Mouse (Mus musculus) layer of hippocampus, adult 9-11 months (tissue): Measurements from ENCODE around the gene Cnnm2.
"Not testable (repeated sequence)": the region's sequence is repeated elsewhere in the genome, so short reads cannot be mapped to it uniquely, and the experiment has no call there.

ENCODE experiments used
- DNase-seq: peaks from one replicate; pipeline ENCODE4 v3.0.0; 2022

Gene Cnnm2

DNA sequence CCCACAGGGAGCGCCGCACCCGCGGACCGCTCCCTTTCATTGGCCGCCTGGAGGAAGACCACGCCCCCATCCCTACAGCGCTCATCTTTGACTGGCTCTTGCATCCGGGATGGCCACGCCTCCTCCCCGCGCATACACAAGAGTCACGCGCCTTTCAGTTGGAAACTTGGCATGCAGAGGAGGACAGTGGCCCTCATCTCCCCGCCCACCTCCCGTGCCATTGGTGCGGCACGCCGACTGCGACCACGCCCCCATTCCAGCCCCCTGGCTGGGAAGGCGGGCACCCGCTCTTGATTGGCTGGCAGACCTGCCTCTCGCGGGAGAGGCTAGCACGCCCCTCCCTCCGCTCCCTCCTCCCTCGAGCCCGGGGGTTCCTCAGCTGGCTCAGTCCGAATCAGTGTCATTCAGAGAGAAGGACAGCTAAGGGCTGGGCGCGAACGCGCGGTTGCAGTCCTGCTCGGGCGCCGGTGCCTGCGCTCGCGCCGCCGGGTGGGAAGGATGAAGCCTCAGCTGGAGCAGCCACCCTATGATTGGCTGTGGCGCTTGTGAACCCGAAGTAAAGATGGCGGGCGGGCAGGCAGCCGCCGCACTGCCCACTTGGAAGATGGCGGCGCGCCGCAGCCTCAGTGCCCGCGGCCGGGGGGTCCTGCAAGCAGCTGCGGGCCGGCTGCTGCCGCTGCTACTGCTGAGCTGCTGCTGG is at the start of gene Cnnm2:
TSS of gene Cnnm2 (plus strand) at position 350 of the 700 bp plus-strand sequence.
- peak; percentile 100 for DNase-seq

DNA sequence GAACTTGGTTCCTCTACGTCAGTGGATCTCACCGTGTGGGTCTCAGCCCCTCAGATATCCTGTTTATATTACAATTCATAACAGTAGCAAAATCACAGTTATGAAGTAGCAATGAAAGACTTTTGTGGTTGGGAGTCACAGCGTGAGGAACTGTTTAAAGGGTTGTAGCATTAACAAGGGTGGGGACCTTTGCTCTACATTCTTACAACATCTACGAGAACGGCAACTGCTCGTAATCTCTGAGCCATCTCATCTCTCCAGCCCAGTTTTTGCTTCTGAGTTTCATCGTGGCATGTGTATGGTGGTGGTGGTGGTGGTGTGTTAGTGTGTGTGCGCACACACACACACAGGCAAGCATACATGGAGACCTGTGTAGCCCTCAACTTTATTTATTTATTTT is 47.2 kb upstream of the Cnnm2 start:
- no peak for DNase-seq

DNA sequence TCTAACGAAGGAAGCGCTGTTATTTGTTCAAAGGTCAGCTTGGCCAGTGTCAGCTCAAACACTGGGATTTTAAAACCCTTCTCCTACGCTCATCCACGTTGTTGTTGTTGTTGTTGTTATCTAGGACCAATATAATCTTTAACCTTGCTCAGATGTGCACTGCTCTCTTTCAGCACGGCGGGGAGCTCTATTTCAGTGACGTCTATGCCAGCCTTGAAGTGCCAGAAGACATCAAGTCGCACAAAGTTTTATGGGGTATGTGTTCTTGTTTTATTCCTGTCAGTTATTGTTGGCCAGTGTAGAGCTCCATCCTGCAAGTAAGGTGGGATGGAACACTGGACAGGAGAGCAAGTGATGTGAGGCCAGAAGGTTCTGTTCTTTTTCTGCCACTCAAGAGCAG is 46.4 kb upstream of the Cnnm2 start:
- no peak for DNase-seq

DNA sequence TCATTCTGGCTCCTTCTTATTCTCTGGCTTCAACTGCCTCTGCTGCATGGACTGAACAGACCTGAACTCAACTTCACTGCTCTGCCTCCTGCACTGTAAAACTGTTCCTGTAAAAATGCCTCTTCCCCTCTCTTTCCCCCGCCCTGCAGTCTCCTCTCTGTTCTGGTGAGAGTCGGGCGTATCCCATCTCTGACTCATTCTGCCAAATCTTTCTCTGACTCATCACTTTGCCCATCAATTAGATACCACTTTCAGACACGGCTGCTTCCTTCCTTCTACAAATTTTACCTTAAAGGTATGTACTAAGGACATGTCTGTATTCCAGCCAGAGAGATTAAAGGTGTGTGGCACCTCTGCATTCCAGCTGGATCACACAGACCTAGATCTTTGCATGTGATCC is 43.2 kb upstream of the Cnnm2 start:
- no peak for DNase-seq

DNA sequence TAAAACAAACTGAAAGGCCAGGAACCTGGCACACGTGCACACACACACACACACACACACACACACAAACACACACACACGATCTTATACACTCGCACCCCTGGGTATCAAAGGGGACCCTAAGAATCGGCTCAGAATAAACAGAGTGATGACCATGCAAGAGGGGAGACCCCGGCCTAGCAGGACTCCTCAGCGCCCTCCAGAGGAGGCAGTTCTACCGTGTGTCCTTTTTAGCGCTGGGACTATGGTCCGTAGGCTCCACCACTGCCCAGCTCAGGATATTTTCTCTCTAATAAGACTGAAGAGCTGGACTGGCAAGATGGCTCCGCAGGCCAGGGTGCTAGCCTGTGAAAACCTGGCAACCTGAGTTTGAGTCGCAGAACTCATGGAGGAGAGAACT is 37.0 kb upstream of the Cnnm2 start:
- no peak for DNase-seq

DNA sequence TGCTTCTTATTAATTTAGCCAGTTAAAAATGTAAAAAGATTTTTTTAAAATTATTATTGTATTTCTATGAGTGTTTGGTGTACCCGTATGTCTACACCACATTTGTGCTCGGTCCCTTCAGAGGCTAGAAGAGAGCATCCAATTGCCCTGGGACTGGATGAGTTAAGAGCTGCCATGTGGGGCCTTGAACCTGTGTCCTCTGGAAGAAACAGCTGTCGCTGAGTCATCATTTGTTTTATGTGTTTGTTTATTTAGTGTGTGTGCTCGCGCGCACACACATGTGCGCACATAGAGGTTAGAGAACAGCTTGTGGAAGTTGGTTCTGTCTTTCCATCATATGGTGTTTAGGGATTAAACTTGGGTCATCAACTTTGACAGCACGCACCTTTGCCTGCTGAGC is 35.3 kb upstream of the Cnnm2 start:
- no peak for DNase-seq

DNA sequence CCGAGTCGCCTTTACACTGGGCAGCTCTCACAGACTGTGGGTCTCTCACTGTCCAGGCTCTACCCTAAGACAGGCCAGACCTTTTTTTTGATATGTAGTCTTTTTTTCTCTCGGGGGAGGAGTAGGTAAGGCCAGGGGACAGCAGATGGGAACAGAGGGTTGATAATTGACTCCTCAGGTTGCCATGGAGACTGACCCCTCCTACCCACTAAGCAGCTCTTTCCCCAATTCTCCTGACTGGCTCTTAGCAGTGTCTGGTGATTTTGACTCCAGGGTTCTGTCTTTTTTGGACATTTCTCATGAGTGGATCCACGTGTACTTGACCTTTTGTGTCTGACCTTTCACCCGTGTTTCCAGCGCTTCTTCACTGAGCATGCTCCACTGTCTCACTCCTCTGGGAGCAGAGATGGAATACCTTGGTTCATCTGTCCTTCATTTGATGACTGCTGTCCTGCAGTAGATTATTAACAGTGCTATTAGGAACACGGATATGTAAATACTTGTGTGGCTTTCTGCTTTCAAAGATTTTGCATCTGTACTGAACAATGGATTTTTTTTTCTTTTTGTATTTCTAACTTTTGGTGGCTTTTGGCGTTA is 34.2 kb upstream of the Cnnm2 start:
- DNase-seq: peak; percentile 29

DNA sequence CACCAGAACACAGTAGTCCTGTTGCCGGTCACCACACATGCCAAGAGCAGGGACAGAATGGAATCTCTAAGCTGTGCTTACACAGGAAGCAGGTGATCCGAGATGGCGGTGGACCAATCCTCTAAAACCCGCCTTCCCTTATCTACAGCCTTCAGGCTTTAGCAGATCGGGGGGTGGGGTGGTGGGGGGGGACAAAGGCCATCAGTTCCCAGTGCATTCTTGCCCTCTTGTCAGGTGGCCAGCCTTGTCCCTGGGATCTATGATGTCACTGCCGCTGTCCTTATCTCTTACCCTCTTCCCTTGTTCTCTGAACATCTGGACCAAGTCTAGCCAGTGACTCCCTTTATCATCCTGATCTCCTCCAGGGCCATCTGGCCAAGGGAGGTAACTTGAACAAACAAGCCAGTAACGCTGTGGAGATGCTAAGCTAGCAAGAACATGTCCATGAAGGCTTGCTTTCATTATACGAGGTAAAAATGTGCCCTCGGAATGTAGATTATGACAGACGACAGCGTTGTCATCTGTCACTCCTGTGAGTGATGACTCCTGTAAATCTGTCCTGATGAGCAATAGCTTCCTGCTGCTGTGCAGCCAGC is 33.4 kb upstream of the Cnnm2 start:
- DNase-seq: no peak

DNA sequence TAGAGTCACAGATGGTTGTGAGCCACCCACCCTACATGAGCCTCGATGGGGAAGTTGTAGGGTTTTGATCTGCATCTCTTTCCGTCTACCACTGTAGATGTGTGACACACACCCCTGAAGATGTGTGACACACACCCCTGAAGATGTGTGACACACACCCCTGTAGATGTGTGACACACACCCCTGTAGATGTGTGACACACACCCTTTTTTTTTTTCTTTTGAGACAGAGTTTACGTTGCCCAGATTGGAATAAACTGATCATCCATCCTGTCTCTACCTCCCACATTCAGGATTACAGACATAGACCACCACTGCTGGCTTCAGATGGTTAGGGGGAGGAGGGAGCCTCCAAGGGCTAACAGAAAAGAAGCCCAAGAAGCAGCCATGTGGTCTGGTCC is 32.5 kb upstream of the Cnnm2 start:
- DNase-seq: no peak

DNA sequence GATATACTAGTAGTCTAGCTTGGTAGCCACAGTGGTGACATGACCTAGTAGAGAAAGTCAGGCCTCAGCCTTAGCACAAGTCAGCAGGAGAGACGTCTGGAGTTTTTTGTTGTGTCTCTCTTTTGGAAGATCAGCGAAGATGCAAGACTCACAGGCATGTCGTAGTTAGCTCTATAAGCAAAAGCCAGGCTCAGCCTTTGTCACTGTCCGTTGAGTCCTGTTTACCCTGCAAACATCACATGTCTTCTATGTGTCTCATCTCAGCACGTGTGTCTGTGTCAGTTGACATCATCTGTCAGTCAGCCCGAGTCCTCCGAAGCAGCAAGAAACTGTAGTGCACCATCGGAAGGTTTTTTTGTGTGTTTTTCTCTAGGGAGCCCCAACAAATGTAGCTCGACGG is 30.0 kb upstream of the Cnnm2 start:
- no peak for DNase-seq

DNA sequence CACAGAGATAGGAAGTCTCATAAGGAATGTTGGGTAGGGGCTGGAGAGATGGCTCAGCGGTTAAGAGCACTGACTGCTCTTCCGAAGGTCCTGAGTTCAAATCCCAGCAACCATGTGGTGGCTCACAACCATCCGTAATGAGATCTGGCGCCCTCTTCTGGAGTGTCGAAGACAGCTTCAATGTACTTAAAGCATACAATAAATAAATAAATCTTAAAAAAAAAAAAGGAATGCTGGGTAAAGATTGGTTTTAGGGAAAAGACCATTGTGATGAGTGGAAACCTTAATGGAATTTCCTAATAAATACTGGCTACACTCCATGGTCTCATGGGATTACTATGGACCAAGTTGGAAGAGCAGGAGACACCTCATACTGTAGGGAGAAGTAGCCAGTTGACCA is 28.7 kb upstream of the Cnnm2 start:
- not testable (repeated sequence) for DNase-seq

DNA sequence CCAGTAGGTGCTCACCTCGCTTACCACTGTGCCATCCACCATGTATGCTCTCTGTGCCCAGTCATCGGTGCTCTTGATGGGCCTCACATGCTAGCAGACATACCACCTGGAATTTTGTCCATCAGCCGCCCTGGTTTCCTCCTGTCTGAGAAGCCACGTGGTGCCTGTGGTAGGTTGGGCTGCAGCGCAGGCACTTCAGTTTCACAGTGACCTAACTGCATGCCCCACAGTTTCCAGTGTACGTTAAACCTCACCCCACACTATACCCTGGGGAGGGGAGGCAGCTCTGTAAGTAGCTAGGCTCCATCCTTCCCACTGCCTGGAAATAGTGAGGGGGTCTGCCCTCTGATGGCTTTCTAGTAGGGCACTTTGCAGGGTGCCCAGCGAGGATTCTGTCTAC is 27.8 kb upstream of the Cnnm2 start:
- DNase-seq: no peak

DNA sequence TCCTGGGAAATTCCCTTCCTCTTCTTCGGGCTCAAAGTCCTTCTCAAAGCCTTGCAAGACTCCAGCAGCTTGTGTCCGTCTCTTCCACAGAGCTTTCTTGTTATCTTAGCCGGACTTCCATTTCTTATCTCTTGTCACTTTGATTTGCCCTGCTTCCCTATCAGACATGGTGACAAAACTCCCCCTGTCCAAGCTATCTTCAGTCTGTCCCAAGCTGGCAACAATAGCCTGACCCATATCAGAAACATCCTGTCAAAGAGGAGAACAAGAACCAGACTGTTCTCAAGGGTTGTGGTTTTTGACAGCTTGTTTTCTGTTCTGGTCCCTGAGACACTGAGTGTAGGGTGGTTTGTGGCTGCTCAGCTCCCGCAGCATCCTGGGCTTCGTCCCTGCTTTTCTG is 26.2 kb upstream of the Cnnm2 start:
- DNase-seq: no peak

DNA sequence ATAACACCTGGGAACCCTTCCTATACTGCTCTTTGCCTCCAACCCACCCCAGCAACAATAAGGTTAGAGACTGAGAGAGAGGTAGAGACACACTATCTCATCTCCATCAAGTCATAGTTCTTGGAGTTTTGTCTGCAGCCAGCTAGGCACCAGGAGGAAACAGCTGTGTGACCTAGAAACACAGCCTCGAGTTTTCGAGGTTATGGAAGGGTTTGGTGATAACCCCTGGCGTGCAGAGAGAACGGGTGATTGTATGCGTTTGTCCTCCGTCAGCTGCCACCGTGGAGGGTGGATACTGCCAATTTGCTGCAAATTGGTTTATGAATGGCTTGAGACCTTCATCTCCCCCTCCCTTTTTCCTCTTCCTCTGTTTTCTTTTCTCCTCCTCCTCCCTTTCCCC is 24.3 kb upstream of the Cnnm2 start:
- no peak for DNase-seq

DNA sequence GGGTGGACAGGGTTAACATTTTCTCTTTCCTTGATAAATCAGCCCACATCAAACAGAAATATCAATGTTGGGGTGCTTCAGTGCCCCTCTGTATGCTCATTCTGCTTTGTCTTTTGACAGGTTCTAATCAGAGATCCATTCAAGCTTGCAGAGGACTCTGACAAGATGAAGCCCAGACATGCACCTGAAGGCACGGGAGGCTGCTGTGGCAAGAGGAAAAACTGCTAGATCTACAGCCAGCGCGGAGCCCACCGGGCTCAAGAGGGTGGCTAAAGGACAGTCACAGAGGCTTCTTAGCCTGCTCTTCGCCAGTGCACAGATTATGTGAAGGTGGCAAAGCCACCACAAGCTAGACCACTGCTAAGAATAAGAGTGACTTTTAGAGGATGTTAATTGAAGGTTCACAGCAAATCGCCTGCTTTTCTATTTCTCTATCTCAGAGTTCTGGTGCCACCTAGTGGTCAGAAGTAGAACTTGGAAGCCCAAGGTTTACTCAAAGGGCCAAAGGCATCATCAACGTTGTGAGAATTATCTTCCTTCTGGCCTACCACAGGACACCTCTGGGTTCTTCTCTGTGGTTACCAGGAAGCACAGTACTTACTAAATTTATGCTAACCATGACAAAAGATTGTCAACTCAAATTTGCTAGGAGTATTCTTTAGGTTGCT is 20.9 kb upstream of the Cnnm2 start:
- peak; percentile 51 for DNase-seq

DNA sequence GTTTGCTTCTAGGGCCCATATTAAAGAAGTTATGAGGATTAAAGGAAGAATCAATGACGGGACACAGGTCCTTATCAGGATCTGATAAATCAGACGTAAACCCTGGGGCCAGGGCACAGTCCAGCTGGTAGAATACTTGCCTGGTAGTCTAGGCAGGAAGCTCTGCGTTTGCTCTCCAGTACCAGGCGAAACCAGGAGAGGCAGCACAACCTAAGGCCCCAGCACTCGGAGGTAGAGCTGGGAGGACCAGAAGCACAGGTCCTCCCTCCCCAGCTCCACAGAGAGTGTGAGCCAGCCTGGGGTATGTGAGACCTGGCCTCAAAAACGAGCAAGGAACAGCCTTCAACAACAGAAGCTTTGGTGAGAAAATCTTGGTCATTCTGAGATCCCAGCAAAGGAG is 19.8 kb upstream of the Cnnm2 start:
- no peak for DNase-seq

DNA sequence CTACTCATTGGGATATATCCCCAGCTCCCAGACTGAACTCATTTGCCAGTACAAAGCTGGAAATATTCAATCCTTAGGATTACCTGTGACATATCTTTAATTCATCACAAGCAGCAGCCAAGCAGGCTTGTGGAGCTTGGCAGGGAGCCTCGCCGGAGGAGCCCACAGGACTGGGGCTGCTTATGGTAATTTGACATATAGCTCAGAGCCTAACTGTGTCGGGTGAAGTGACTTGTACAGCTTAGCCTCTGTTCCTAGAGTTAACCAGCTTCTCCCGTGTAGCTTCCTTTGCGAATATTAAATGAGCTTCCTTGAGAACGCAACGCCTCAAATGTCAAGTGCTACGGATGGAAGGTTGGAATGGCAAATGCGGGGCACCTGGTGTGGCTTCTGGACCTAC is 16.7 kb upstream of the Cnnm2 start:
- DNase-seq: no peak

DNA sequence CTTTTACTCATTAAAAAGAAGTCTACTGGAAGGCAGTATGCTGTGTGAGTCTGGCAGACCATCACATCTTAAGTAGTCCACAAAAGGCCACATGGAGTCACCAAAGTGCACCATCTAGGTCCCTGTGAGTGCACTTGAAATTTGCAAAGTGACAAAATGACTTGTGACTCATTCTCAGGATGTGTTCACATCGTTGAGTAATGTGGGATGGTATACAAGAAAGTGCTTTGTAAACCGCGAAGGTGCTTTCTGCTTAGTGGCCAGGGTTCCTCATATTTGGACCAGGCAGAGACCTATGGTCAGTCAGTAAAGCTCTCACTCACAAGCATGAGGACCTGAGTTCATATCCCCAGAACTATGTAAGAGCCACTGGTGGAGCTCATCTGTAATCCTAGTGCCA is 13.6 kb upstream of the Cnnm2 start:
- no peak for DNase-seq

DNA sequence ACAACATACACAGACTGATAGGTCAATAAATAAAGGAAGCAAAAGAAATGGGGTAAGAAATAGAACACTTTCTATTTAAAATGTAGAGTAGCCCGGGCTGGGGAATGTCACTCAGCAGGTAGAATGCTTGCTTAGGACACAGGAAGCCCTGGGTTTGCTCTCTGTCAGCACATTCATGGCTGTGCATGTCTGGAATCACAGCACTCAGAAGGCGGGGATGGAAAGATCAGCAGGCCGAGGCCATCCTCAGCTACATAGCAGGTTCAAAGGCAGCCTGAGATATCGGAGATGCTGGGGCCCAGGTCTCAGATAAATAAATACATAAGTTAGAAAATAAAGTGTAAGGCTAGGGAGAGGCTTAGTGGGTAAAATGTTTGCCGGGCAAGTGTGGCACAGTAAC is 9.2 kb upstream of the Cnnm2 start:
- no peak for DNase-seq

DNA sequence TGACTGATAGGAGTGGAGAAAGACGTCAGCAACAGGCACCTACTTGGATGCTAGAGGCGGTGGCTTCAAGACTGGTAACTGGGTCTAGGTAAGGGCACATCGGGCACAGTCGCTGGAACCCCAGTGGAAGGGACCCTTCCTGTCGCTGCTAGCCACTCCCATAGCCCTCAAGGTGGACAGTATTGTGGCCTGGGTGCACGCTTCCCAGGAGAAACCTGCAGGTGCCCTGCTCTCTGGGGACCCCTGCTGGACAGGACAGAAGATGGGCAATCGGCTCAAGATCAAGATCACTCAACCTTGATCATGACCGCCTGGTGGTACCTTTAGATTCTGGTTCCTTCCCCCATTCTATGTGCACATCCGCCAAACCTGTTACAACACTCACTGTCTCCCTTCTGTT is 6.3 kb upstream of the Cnnm2 start:
- no peak for DNase-seq

DNA sequence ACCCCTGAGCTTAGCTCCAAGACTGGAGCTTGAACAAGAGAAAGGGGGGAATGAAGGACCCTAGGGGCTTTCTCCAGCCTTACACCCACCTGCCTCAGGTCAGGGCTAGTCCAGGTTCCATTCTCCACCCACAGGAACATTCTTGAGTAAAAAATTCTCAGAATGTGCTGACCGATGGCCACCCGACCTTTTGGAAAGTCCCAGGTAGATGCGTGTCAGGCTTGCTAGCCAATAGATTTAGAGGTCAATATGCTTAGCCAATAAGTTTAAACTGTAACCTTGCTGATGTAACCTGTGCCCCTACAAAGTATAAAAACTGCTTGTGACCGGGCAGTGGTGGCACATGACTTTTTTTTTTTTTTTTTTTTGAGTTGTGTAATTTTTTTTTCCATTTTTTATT is 5.2 kb upstream of the Cnnm2 start:
- DNase-seq: no peak

DNA sequence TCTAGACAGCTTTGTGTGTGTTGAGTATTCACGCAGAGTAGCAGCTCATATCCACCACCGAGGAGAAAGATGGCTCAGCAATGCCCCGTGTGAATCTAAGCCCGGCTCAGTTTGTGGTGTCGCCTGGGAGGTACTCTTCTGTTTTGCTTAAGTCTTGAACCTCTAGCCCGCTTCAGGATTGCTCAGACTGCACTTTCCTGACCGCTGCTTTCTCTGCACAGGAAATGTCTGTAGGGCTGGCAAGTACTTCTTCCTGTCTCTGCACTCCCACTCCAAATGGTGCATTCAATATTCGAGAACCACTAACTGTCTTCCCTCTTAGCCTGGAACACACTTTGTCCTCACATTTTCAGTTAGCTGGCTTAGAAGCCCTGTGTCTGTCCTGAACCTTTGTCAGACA is 2.3 kb upstream of the Cnnm2 start:
- DNase-seq: peak; percentile 36

DNA sequence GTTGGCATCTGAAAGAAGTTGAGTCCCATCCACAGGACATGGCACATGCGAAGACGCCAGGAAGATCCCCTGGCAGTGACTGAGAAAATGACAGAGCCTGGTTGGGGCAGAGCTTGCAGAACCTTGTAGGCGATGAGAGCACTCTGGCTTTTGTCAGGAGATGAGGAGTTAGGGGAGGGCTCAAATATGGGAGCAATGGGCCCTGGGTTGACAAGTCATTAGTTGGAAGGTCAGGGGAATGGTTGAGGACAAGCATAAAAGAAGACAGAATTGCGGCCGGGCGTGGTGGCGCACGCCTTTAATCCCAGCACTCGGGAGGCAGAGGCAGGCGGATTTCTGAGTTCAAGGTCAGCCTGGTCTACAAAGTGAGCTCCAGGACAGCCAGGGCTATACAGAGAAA is 1.5 kb upstream of the Cnnm2 start:
- DNase-seq: not testable (repeated sequence)
